Mouse (Mus musculus) erythroblast, embryonic 14.5 days (primary cell): ENCODE measurements around the gene Ccdc142.

Experiments used
- GATA1 ChIP-seq: IDR thresholded peaks from 2 replicates; pipeline ENCODE4 v1.6.1; 2012; ENCODE audit warnings: low read length, inconsistent platforms, mixed read lengths
- TAL1 ChIP-seq: IDR thresholded peaks from 3 replicates; pipeline ENCODE4 v1.6.1; 2012; ENCODE audit warnings: low read length, inconsistent platforms, mixed read lengths

DNA sequence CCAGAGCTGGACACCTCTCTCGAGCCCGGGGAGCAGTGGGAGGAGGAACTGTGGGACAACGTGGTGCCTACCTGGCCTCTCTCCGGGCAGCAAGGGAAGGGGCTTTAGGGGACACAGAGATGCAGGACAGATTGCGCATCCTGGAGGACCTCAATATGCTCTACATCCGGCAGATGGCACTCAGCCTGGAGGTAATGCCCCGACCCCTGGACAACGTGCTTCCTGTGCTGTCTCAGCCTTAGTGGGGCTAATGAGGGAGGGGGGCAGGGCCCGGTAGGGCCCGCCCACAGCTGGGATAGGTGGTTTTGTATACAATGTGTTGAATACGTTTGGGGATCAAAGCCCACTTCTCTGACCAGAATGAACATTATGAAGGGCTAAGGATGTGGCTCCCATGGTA lies 36.7 kb downstream of the Ccdc142 start:
- TF ChIP-seq GATA1 (no peak), TAL1 (no peak)
